Mouse (Mus musculus) ovary, postnatal 14 days (tissue): ENCODE results near the gene Cenpa.
A peak's percentile ranks its signal among the peaks of the same experiment; 100 is the strongest.
"Not testable (repeated sequence)": the region's sequence is repeated elsewhere in the genome, so short reads cannot be mapped to it uniquely, and the experiment has no call there.

Source experiments
- DNase-seq: peaks from one replicate; pipeline ENCODE4 v3.0.0; 2022; ENCODE audit warnings: low spot score

Gene Cenpa

GRCm38 (mm10) chr5:30646036-30646435, 20.5 kb upstream of the Cenpa start:
- DNase-seq, result no peak

GRCm38 (mm10) chr5:30647396-30647795, 19.2 kb upstream of the Cenpa start:
- DNase-seq, result no peak

DNA sequence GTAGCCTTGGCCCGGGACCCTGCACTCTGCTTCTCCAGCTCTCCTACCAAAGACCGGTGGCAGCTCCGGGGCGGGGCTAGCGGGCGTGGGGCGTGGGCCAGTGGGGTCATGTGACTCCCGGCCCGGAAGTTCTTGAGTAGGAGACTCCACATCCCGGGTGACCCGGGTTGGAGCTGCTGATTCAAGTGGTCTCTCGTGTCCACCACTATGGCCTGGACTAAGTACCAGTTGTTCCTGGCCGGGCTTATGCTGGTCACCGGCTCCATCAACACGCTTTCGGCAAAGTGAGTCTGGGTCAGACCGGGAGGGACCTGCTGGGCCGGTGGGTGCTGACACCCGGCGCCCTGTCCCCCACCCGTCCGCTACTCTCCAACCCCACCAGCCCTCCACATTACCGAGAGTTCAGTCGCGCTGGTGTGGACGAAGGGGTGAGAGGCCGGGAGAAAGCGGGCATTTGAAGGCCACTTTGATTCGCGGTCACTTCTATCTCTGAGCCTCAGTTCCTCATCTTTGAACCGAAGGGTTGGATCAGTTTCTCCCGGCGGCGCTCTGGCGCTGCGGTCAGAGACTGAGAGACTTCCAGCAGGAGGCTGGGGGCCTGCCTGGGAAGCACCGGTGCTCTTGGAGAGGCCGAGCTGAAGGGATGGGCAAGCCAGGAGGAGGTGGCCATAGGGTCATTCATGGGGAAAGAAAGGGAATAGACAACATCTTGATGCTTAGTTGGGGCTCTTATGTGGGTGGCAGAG, 18.6 kb upstream of the Cenpa start, which contains the start of gene Slc35f6:
Gene Slc35f6 (plus strand): TSS at position 119 of the 746 bp plus-strand sequence.
- DNase-seq, result peak; percentile 89

DNA sequence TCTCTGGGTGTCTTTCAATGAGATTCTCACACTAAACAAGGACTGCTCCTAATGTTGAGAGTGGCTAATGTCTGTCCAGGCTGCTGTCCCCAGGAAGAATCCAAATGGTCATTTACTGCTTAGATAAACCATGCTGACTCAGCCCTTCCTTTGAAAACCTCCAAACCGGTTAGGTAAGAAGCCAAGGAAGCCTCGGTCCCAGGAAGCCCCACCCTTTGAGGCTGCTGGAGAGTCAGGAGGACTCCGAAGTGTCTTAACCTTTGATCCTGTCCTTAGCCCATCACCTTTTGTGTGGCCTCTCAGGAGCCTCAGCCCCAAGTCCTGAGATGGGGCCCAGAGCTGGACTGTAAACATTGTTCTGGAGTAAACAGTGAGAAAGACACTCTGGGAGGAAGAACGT, 17.0 kb upstream of the Cenpa start:
- DNase-seq, result no peak

- no peak for DNase-seq
Observed at GRCm38 (mm10) chr5:30650756-30651155, 15.8 kb upstream of the Cenpa start.

GRCm38 (mm10) chr5:30651554-30651953, 15.0 kb upstream of the Cenpa start:
- DNase-seq, result no peak

DNA sequence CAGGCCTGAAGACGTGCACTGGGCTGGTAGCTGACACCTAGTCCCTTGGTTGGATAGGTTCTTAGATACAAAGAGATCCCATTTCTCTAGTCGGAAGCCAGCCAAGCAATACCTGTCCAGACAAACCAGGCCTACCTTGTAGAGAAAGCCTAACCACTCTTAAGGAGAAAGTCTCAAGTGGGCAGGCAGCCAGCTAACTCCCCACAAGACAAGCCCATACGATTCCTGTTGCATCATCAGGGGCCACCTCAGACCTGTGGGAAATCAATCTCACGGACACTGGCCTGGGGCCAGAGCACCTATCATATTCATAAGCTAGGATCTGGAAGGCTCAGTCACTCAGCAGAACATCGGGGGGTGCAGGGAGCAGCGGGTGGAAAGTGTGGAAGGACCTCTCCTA, 13.3 kb upstream of the Cenpa start:
- DNase-seq, result no peak

GRCm38 (mm10) chr5:30655042-30655441, 11.5 kb upstream of the Cenpa start:
- no peak for DNase-seq

DNA sequence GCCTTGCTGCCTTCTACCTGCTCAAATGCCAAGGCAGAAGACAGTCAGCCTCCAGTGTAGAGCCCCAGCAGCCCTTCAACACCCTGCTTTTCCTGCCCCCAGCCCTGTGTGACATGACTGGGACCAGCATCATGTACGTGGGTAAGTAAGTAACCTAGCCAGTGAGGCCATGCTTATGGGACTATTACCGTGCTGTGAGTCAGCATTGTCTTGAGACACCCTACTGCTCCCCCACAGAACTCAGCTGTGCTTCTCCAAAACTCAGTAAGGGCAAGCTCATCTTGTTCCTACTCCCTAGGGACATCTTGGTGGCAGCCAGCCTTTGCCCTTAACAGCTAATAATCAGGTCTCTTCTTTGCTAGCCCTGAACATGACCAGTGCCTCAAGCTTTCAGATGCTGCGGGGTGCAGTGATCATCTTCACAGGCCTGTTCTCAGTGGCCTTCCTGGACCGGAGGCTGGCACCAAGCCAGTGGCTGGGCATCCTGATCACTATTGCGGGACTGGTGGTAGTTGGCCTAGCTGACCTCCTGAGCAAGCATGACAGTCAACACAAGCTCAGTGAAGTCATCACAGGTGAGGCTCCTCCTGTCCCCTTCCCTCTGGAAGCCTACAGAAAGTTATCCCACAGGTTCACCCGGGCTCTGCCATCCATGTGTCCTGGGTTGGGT, 10.9 kb upstream of the Cenpa start:
- DNase-seq, result no peak

- DNase-seq, result no peak
Observed at GRCm38 (mm10) chr5:30659042-30659441, 7.5 kb upstream of the Cenpa start.

GRCm38 (mm10) chr5:30660278-30660677, 6.3 kb upstream of the Cenpa start:
- no peak for DNase-seq

DNA sequence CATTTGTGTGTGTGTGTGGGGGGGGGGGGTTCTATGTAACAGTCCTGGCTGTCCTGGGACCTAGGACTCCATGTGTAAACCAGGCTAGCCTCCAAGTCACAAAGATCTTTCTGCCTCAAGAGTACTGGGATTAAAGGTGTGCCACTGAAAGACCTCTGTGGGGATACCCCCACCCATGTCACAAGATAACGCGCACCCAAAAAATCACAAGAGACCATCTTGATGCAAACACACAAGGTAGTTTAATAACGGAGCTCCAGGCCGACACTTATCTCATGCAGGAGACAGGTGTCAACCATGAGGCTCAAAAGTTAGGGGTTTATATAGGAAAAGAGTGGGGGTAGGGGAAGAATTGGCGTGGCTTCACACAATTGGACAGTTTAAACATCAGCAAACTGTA, 5.8 kb upstream of the Cenpa start:
- no peak for DNase-seq

GRCm38 (mm10) chr5:30665360-30665759, 1.2 kb upstream of the Cenpa start:
- DNase-seq, result no peak

DNA sequence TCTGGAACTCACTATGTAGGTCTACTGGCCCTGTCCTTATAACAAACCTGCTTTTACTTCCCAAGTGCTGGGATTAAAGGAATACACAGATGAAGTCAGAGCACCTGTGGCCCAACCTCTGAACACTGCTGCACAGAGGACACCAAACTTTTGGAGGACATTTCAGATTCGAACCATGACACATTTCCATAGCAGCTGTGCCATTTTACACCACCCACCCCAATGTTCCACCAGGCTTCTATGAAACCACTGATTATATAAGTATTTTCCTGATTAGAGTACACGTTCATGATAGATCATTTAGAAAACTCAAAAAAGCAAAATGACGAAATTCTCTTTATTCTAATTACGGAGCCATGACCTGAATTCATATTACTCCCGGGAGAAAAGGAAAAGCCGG, 609 bp upstream of the Cenpa start:
- DNase-seq, result no peak

DNA sequence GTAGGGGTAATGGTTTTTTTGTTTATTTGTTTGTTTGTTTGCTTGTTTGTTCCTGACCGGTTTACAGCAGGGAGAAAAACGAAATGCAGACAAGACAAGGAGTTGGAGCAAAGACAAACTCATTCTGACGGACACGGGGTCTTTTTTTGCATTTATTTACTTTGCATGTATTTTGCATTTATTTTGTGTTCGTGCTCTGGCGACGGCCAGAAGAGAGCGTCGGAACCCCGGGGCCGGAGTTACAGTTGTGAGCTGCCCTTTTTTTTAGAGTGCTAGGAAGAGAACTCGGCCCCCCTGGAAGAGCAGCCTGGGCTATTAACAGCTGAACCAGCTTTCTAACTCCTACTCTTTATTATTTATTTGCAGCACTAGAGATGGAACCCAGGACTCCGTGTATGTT, 638 bp downstream of the Cenpa start:
- DNase-seq, result no peak

DNA sequence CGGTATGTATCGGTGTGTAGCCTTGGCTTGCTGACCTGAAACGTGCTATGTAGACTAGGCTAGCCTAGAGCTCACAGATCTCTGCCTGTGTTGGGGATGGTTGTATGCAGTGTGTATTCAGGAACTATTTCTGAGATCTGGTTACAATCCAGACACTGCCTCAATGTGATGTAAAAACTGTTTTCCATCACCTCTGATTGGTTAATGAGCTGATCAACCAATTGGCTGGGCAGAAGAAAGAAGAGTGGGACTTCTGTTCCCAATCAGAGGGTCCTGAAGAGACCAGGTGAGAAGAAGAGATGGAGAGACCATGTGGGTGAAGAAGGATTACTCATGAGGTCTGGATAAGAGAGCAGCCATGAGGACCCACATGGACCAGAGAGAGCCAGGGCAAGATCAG, 1.1 kb downstream of the Cenpa start:
- no peak for DNase-seq

- DNase-seq, result no peak
Observed at GRCm38 (mm10) chr5:30668637-30669495, 2.3 kb downstream of the Cenpa start.

GRCm38 (mm10) chr5:30669496-30669830, 2.9 kb downstream of the Cenpa start:
- no peak for DNase-seq

- no peak for DNase-seq
Observed at GRCm38 (mm10) chr5:30670091-30670490, 3.5 kb downstream of the Cenpa start.

DNA sequence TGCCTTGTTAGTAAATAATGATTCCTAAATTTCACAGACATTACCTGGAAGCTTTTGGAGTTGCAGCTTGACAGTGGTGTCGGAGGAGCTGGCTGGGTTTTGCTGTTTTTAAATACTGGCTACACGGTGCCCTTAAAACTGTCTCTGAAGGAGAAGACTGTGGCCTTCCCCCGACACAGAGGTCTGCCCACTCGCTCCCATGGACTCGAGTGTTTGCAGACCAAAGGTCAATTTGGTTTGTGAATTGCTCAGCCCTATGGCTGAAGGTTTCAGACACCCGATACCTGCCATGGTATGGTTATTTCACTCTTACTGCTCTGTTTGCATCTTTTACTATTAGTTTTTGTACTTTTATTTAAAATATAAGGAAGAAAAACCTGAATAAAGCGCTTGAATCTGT, 7.4 kb downstream of the Cenpa start:
- DNase-seq, result no peak

DNA sequence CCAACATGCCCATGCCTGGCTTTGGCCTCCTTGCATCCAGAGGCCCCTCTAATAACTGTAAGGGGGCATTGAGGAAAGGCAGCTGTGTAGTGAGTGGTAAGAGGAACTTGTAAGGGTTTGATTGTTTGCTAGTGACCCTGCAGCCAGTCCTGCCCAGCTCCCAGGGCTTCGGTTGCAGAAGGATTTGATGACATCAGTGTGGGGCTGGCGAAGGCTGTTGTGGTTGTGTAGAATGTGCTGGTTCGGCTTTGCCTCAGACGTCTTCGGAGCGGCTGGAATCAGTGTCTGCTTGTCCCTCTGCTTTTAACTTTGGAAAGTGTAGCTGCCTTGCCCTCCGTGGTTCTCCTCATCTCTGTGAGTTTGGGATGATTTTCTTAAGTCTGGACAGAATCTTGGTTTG, 10.2 kb downstream of the Cenpa start:
- no peak for DNase-seq

- not testable (repeated sequence) for DNase-seq
Observed at GRCm38 (mm10) chr5:30678069-30678468, 11.5 kb downstream of the Cenpa start.

DNA sequence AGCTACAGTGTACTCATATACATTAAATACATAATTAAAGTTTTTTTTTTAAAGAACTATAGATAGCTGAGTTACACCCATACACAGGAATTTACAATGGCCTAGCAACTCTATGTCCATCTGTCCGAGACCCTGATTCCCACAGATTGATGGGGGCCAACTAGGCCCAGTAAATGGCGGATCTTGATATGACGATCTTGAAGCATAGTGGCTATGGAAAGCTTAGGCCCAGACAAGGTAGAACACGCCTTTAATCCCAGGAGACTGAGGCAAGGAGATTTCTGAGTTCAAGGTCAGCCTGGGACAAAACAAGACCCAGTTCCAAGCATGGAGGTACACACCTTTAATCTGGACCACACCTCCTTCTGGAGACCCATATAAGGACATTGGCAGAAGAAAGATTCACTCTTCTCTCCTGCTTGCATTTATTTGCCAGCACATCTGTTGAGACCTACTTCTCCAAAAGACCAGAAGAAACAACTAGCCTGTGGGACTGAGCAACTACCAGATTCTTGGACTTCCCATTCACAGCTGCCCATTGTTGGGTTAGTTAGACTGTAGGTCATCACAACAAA, 12.2 kb downstream of the Cenpa start:
- no peak for DNase-seq
